ENCODE assay signal across 24 mouse cellular contexts in genomic region chr4:134442216-134442615, GRCm38 (mm10). TPM values are rescaled to one million over a fixed set of nuclear protein-coding genes. Genes with fewer than 3 reads are reported as not detected.
DNase-seq lines count a peak whose midpoint lies in the region; TF ChIP-seq lines count a peak whose summit lies in the region.
"Had no signal": no experiment of that assay in that cellular context is flagged by ENCODE, and none has a peak within 500 bp of the region (broad histone marks: within the 10 kb centered on the region; RNA-seq: fewer than 3 reads in every experiment).

No protein-coding gene starts in this region.

- no peaks in the 10 kb centered on the region; the same call in 1 of the 2 replicates for H3K27me3 ChIP-seq in limb, embryonic 10.5 days (ENCODE audit: low read depth, poor library complexity, severe bottlenecking)
- H3K27me3 ChIP-seq: embryonic facial prominence, embryonic 13.5 days; embryonic facial prominence, embryonic 15.5 days; forebrain, embryonic 13.5 days; forebrain, embryonic 15.5 days; Patski had no signal

- no peaks in the 10 kb centered on the region for H3K9me3 ChIP-seq in limb, embryonic 10.5 days (replicated peaks)
- H3K9me3 ChIP-seq: embryonic facial prominence, embryonic 13.5 days; embryonic facial prominence, embryonic 15.5 days; forebrain, embryonic 13.5 days; forebrain, embryonic 15.5 days; G1E had no signal

- H3K27ac ChIP-seq in left cerebral cortex, adult 2 months: peak overlapping the region; percentile 69
- H3K27ac ChIP-seq in cortical plate, adult 2 months (ENCODE audit: insufficient read depth, low read length): peak overlapping the region; percentile 19
- H3K27ac ChIP-seq in limb, embryonic 10.5 days: no peak overlapping the region
- H3K27ac ChIP-seq: embryonic facial prominence, embryonic 13.5 days; embryonic facial prominence, embryonic 15.5 days; forebrain, embryonic 13.5 days; forebrain, embryonic 15.5 days had no signal

- intact Hi-C loops in left cerebral cortex, adult 2 months (cut with DNase I): no loop called here

- no peak overlapping the region for H3K4me3 ChIP-seq in left cerebral cortex, adult 2 months
- H3K4me3 ChIP-seq in cortical plate, adult 2 months (ENCODE audit: insufficient read depth, low read length): no peak overlapping the region
- no peak overlapping the region for H3K4me3 ChIP-seq in limb, embryonic 10.5 days
- H3K4me3 ChIP-seq: embryonic facial prominence, embryonic 13.5 days; embryonic facial prominence, embryonic 15.5 days; erythroblast, embryonic 14.5 days; forebrain, embryonic 13.5 days; forebrain, embryonic 15.5 days had no signal

- H3K4me1 ChIP-seq in cortical plate, adult 2 months (ENCODE audit: control insufficient read depth, insufficient read depth, low read length): peaks cover 7% of the 10 kb centered on the region
- no peaks in the 10 kb centered on the region for H3K4me1 ChIP-seq in limb, embryonic 10.5 days
- H3K4me1 ChIP-seq: embryonic facial prominence, embryonic 13.5 days had no signal

- no peak for DNase-seq in left cerebral cortex, adult 2 months (ENCODE audit: extremely low spot score in 1 of 2, low spot score in 2 of 2)
- no peak for DNase-seq in left cerebral cortex, adult 9 months (ENCODE audit: low spot score in 2 of 2)
- DNase-seq in urinary bladder, postnatal 14 days (ENCODE audit: low spot score): peak; percentile 22
- no peak for DNase-seq in urinary bladder, postnatal 10 days (ENCODE audit: low spot score)
- peak; percentile 91 for DNase-seq in gonadal fat pad, adult 2 months (ENCODE audit: low read depth)
- no peak for DNase-seq in limb, embryonic 10.5 days (ENCODE audit: low spot score)
- DNase-seq: adrenal gland, adult 8-10 months; adrenal gland, postnatal 14 days; adrenal gland, postnatal 36 days; B cell, adult 2 months; cerebellum, adult 11-12 months; cerebellum, adult 2 months; cerebellum, adult 9-10 months; cerebellum, postnatal 10 days; cerebellum, postnatal 25 days; embryo, embryonic 11 days had no signal

- no peak for TF ChIP-seq CTCF in left cerebral cortex, adult 2 months (IDR thresholded peaks at IDR 0.05)
- no peak for TF ChIP-seq CTCF in cortical plate, adult 2 months (IDR thresholded peaks at IDR 0.05; ENCODE audit: extremely low read depth, insufficient read depth, low read length)

- no peak for TF ChIP-seq POLR2A in cortical plate, adult 2 months (IDR thresholded peaks at IDR 0.05; ENCODE audit: extremely low read depth, insufficient read depth, low read length)

- WGBS in limb, embryonic 10.5 days: 86% methylated on average over 4 of the region's 4 CpGs

- no peaks in the 10 kb centered on the region for H3K36me3 ChIP-seq in limb, embryonic 10.5 days
- H3K36me3 ChIP-seq: embryonic facial prominence, embryonic 13.5 days; embryonic facial prominence, embryonic 15.5 days; forebrain, embryonic 15.5 days; G1E had no signal

RNA-seq across cellular contexts. Expression of gene Stmn1, which starts 25.9 kb away (rescaled TPM):
- 1,000 to 10,000 TPM in 1 of 2 experiments, 100 to 1,000 TPM in 1; 990 to 1,034 TPM for total RNA-seq in left cerebral cortex, adult 2 months (2021)
- polyA plus RNA-seq in cortical plate, adult 2 months (2012; rRNA removed): 901 and 956 TPM in 2 replicates
- polyA plus RNA-seq in gonadal fat pad, adult 2 months (2012; rRNA removed): 3.5 and 7.7 TPM in 2 replicates
- 1,855 and 1,993 TPM in 2 replicates for polyA plus RNA-seq in limb, embryonic 10.5 days (2016; fragmentation: Nextera tagmentation; extraction: Ambion mirVana)

RNA-seq across cellular contexts. Expression of gene Pafah2, which starts 46.1 kb away (rescaled TPM):
- total RNA-seq in left cerebral cortex, adult 2 months (2021): 1 to 10 TPM; 6.5 to 6.9 TPM
- polyA plus RNA-seq in cortical plate, adult 2 months (2012; rRNA removed): 8.9 and 9.3 TPM in 2 replicates
- polyA plus RNA-seq in gonadal fat pad, adult 2 months (2012; rRNA removed): 47.4 and 66.4 TPM in 2 replicates
- polyA plus RNA-seq in limb, embryonic 10.5 days (2016; fragmentation: Nextera tagmentation; extraction: Ambion mirVana): 8.1 and 8.6 TPM in 2 replicates
- polyA plus RNA-seq: erythroblast, embryonic 14.5 days had no signal

RNA-seq across cellular contexts. Expression of gene Paqr7, which starts 54.3 kb away (rescaled TPM):
- total RNA-seq in left cerebral cortex, adult 2 months (2021): 10 to 100 TPM; 69.3 to 77.9 TPM
- polyA plus RNA-seq in cortical plate, adult 2 months (2012; rRNA removed): 78.7 and 81.5 TPM in 2 replicates
- polyA plus RNA-seq in gonadal fat pad, adult 2 months (2012; rRNA removed): 37.7 and 48.2 TPM in 2 replicates
- 1.2 TPM in 2 replicates for polyA plus RNA-seq in limb, embryonic 10.5 days (2016; fragmentation: Nextera tagmentation; extraction: Ambion mirVana)
- polyA plus RNA-seq: erythroblast, embryonic 14.5 days had no signal

RNA-seq across cellular contexts. Expression of gene Extl1, which starts 58.6 kb away (rescaled TPM):
- 10 to 100 TPM; 46.7 to 48.9 TPM for total RNA-seq in left cerebral cortex, adult 2 months (2021)
- 49.2 and 52.7 TPM in 2 replicates for polyA plus RNA-seq in cortical plate, adult 2 months (2012; rRNA removed)
- polyA plus RNA-seq in gonadal fat pad, adult 2 months (2012; rRNA removed): 2.7 and 3.2 TPM in 2 replicates
- polyA plus RNA-seq in limb, embryonic 10.5 days (2016; fragmentation: Nextera tagmentation; extraction: Ambion mirVana): 0.44 and 0.75 TPM in 2 replicates
- polyA plus RNA-seq: erythroblast, embryonic 14.5 days; G1E had no signal

Comparison
In these comparisons a context has a peak if more than half of its experiments do, and no peak if none do; other contexts are left out.
1. DNase-seq: peak in urinary bladder, postnatal 14 days (single experiment) and gonadal fat pad, adult 2 months (single experiment); none in left cerebral cortex, adult 2 months (0 of 2), left cerebral cortex, adult 9 months (0 of 2), urinary bladder, postnatal 10 days (single experiment) and limb, embryonic 10.5 days (single experiment).
2. RNA of gene Stmn1, which starts 25.9 kb away (polyA plus RNA-seq): 1,855 to 1,993 TPM in limb, embryonic 10.5 days and 901 to 956 TPM in cortical plate, adult 2 months; 3.5 to 7.7 TPM in gonadal fat pad, adult 2 months; every median in the first group is over 100 times any median in the second.
3. RNA of gene Paqr7, which starts 54.3 kb away (polyA plus RNA-seq): 78.7 to 81.5 TPM in cortical plate, adult 2 months and 37.7 to 48.2 TPM in gonadal fat pad, adult 2 months; 1.2 TPM in limb, embryonic 10.5 days; every median in the first group is over 10 times any median in the second.